Mouse (Mus musculus): ENCODE measurements around the gene Gjb1.

DNA sequence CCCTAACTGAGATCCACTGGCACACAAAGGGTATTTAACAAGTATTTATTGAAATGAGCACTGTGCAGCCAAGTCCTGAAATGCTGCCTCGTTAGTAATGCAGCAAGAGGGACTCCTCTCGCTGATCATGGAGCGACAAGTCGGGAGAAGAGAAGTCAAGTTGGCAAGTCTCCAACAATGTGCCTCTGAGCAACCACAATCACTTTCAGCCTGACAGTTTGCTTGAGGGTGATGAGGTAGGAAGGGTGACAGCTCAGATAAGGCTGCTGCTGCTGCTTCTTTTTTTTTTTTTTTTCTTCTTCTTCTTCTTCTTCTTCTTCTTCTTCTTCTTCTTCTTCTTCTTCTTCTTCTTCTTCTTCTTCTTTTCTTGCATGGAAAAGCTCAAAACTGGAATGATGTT is 25.0 kb upstream of the Gjb1 start:
- TF ChIP-seq POLR2A (IDR thresholded peaks at IDR 0.05; ENCODE audit: insufficient read depth, low read length): no peak
- TF ChIP-seq CTCF (IDR thresholded peaks at IDR 0.05; ENCODE audit: low read depth, low read length): no peak
